Mouse (Mus musculus) CH12.LX (cell line): ENCODE results near the gene Pgr. TPM values are rescaled to one million over a fixed set of nuclear protein-coding genes. Genes with fewer than 3 reads are reported as not detected.

ENCODE experiments used
- DNase-seq: peaks from one replicate; pipeline ENCODE4 v3.0.0-alpha.2; 2013; ENCODE audit errors: extremely low read depth
- H3K27ac ChIP-seq: 2 replicates; pipeline ENCODE4 v1.5.1; 2012; ENCODE audit warnings: low read depth, mild to moderate bottlenecking, control low read depth, moderate library complexity; ENCODE audit not compliant: insufficient read depth
- H3K27me3 ChIP-seq: replicated peaks from 2 replicates; pipeline ENCODE3; 2012; ENCODE audit warnings: inconsistent platforms
- H3K36me3 ChIP-seq, 2 experiments: replicated peaks in 1 of 2; 2 replicates each; pipeline versions ENCODE3 to v1.6.1; 2012; ENCODE audit warnings: inconsistent platforms in 1 of 2, low read length in 1 of 2, mild to moderate bottlenecking in 1 of 2, mixed read lengths in 1 of 2, moderate library complexity in 1 of 2; ENCODE audit not compliant: control insufficient read depth in 1 of 2, insufficient read depth in 1 of 2
- H3K4me1 ChIP-seq, 2 experiments: 2 replicates each; pipeline ENCODE4 v1.6.1; 2012; ENCODE audit warnings: inconsistent platforms in 1 of 2, moderate library complexity in 1 of 2; ENCODE audit not compliant: insufficient read depth in 2 of 2, control insufficient read depth in 1 of 2
- H3K4me2 ChIP-seq: 2 replicates; pipeline ENCODE4 v1.6.1; 2012; ENCODE audit warnings: low read depth, mild to moderate bottlenecking, control low read depth; ENCODE audit not compliant: poor library complexity, insufficient read depth, severe bottlenecking
- H3K4me3 ChIP-seq, 3 experiments: fragments of 150-350 bp in 1 of 3; sonication (generic) in 1 of 3; replicated peaks in 1 of 3; 2 replicates each; pipeline versions ENCODE3 to v1.5.1; 2011 to 2012; ENCODE audit warnings: low read depth in 2 of 3, low read length in 2 of 3, mild to moderate bottlenecking in 2 of 3, moderate library complexity in 2 of 3, control low read depth in 1 of 3, improper control_type of control experiment in 1 of 3, inconsistent platforms in 1 of 3, mixed read lengths in 1 of 3; ENCODE audit not compliant: poor library complexity in 1 of 3
- H3K79me2 ChIP-seq: replicated peaks from 2 replicates; pipeline ENCODE4 v1.6.1; 2012; ENCODE audit warnings: mild to moderate bottlenecking, moderate library complexity; ENCODE audit not compliant: control insufficient read depth, poor library complexity, insufficient read depth, severe bottlenecking; ENCODE audit errors: extremely low read depth
- H3K9ac ChIP-seq: 2 replicates; pipeline ENCODE4 v1.6.1; 2012; ENCODE audit warnings: low read depth, mild to moderate bottlenecking, control low read depth, moderate library complexity; ENCODE audit not compliant: insufficient read depth
- H3K9me3 ChIP-seq: replicated peaks from 2 replicates; pipeline ENCODE3; 2012; ENCODE audit warnings: low read length, inconsistent platforms, mixed read lengths
- CHD2 ChIP-seq: IDR thresholded peaks from 2 replicates; pipeline ENCODE4 v1.6.1; 2011; ENCODE audit warnings: low read length, improper control_type of control experiment
- E2F4 ChIP-seq: IDR thresholded peaks from 2 replicates; pipeline ENCODE4 v1.6.1; 2011; ENCODE audit warnings: low read depth, low read length, improper control_type of control experiment; ENCODE audit not compliant: insufficient replicate concordance
- ELF1 ChIP-seq: IDR thresholded peaks from 2 replicates; pipeline ENCODE4 v1.6.1; 2014; ENCODE audit warnings: low read depth, mild to moderate bottlenecking, inconsistent platforms, low read length, improper control_type of control experiment
- ETS1 ChIP-seq: conservative IDR thresholded peaks from 2 replicates; pipeline ENCODE4 v1.6.1; 2012; ENCODE audit warnings: low read depth, mild to moderate bottlenecking, inconsistent platforms, low read length, improper control_type of control experiment, moderate library complexity
- JUN ChIP-seq: IDR thresholded peaks from 2 replicates; pipeline ENCODE4 v1.6.1; 2011; ENCODE audit warnings: low read depth, mild to moderate bottlenecking, low read length, improper control_type of control experiment, moderate library complexity; ENCODE audit not compliant: insufficient read depth
- JUND ChIP-seq: conservative IDR thresholded peaks from 2 replicates; pipeline ENCODE4 v1.6.1; 2011; ENCODE audit warnings: low read depth, low read length, improper control_type of control experiment
- MAFK ChIP-seq: IDR thresholded peaks from 2 replicates; pipeline ENCODE4 v1.6.1; 2011; ENCODE audit warnings: low read length, improper control_type of control experiment; ENCODE audit not compliant: insufficient replicate concordance
- MAZ ChIP-seq: IDR thresholded peaks from 2 replicates; pipeline ENCODE4 v1.6.1; 2012; ENCODE audit warnings: low read depth, mild to moderate bottlenecking, inconsistent platforms, low read length, improper control_type of control experiment, moderate library complexity
- MYC ChIP-seq: IDR thresholded peaks from 2 replicates; pipeline ENCODE4 v1.6.1; 2011; ENCODE audit warnings: low read depth, mild to moderate bottlenecking, improper control_type of control experiment, low read length
- POLR2A ChIP-seq: IDR thresholded peaks from 2 replicates; pipeline ENCODE4 v1.6.1; 2011; ENCODE audit warnings: low read depth, mild to moderate bottlenecking, improper control_type of control experiment, low read length
- SIN3A ChIP-seq: IDR thresholded peaks from 2 replicates; pipeline ENCODE4 v1.6.1; 2012; ENCODE audit warnings: low read length, improper control_type of control experiment, inconsistent platforms
- SMC3 ChIP-seq: IDR thresholded peaks from 2 replicates; pipeline ENCODE4 v1.6.1; 2011; ENCODE audit warnings: low read depth, low read length, improper control_type of control experiment
- TBP ChIP-seq: conservative IDR thresholded peaks from 2 replicates; pipeline ENCODE4 v1.6.1; 2011; ENCODE audit warnings: low read depth, low read length, improper control_type of control experiment
- UBTF ChIP-seq: IDR thresholded peaks from 2 replicates; pipeline ENCODE4 v1.6.1; 2012; ENCODE audit warnings: low read depth, mild to moderate bottlenecking, inconsistent platforms, low read length, improper control_type of control experiment, moderate library complexity
- ZC3H11A ChIP-seq: IDR thresholded peaks from 2 replicates; pipeline ENCODE4 v1.6.1; 2012; ENCODE audit warnings: low read depth, mild to moderate bottlenecking, inconsistent platforms, low read length, improper control_type of control experiment
- ZKSCAN1 ChIP-seq: IDR thresholded peaks from 2 replicates; pipeline ENCODE4 v1.6.1; 2012; ENCODE audit warnings: low read depth, inconsistent platforms, low read length, improper control_type of control experiment, borderline replicate concordance
- ZMIZ1 ChIP-seq: IDR thresholded peaks from 2 replicates; pipeline ENCODE4 v1.6.1; 2012; ENCODE audit warnings: low read depth, mild to moderate bottlenecking, inconsistent platforms, low read length, improper control_type of control experiment
- ZNF384 ChIP-seq: IDR thresholded peaks from 2 replicates; pipeline ENCODE4 v1.6.1; 2012; ENCODE audit warnings: low read depth, low read length, improper control_type of control experiment, inconsistent platforms
- dilution Hi-C: fragments of 300-500 bp; cut with MboI; formaldehyde crosslinking; loops from 2 replicates; pipeline ENCODE4 v1.14.3; 2020; ENCODE audit warnings: low sequenced_read_pairs; ENCODE audit not compliant: extremely low pct_unique_long_range_greater_than_20kb, extremely low pct_ligation_motif_present
- in situ Hi-C: fragments of 300-500 bp; cut with MboI; formaldehyde crosslinking; loops from 3 replicates; pipeline ENCODE4 v1.14.3; 2019; ENCODE audit warnings: low sequenced_read_pairs, low pct_ligation_motif_present, low pct_unique_long_range_greater_than_20kb, mixed read lengths
- polyA plus RNA-seq: library from polyadenylated mRNA; unstranded; fragments of >175 nt; gene quantifications from 2 replicates; pipeline ENCODE4 v1.2.1, GENCODE M21; 2012; ENCODE audit warnings: low read depth; ENCODE audit not compliant: insufficient read length
- total RNA-seq, 2 experiments: library from RNA; depleted of rRNA; stranded (reverse); fragments of 300-350 nt in 1 of 2; fragments of >200 nt in 1 of 2; gene quantifications; 2 replicates each; pipeline ENCODE4 v1.2.3; 2012 to 2014

The Pgr gene
- total and polyA plus RNA-seq, 3 experiments, result not detected

DNA sequence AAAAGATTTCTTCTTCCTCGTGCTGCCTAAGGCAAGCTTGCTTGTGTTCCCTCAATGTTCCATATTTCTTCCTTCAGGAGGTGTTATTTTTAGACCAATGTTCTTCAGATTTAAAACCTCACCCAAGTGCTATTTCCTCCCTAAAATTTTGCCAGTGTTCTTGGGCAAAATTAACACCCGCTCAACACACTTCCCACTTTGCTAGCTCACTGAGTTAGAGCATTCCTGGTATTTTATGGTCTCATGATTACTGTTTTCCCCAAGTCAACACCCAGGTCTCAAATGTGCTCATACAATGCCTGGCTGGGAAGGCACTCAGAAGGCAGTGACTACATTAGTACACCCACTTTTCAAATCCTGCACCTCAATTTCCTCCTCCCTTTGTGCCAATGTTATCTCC lies 27.9 kb downstream of the Pgr start:
- Histone ChIP-seq H3K9me3 (no peaks in the 10 kb centered on the region), H3K79me2 (no peaks in the 10 kb centered on the region), H3K4me1 (no peaks in the 10 kb centered on the region), H3K4me2 (no peak overlapping the region), H3K4me3 (no peak overlapping the region), H3K9ac (no peak overlapping the region), H3K27ac (no peak overlapping the region), H3K36me3 (no peaks in the 10 kb centered on the region), H3K27me3 (no peaks in the 10 kb centered on the region)
- DNase-seq, result no peak
- dilution Hi-C loops, result no loop called here
- TF ChIP-seq CHD2, result no peak
- TF ChIP-seq MYC, result no peak
- no peak for TF ChIP-seq ETS1
- no peak for TF ChIP-seq SMC3
- TF ChIP-seq SIN3A, result no peak
- TF ChIP-seq ZC3H11A, result no peak
- no peak for TF ChIP-seq MAZ
- no peak for TF ChIP-seq JUN
- TF ChIP-seq ZMIZ1, result no peak
- TF ChIP-seq E2F4, result no peak
- TF ChIP-seq TBP, result no peak
- TF ChIP-seq ZNF384, result no peak
- no peak for TF ChIP-seq JUND
- no peak for TF ChIP-seq UBTF
- in situ Hi-C loops, result no loop called here

DNA sequence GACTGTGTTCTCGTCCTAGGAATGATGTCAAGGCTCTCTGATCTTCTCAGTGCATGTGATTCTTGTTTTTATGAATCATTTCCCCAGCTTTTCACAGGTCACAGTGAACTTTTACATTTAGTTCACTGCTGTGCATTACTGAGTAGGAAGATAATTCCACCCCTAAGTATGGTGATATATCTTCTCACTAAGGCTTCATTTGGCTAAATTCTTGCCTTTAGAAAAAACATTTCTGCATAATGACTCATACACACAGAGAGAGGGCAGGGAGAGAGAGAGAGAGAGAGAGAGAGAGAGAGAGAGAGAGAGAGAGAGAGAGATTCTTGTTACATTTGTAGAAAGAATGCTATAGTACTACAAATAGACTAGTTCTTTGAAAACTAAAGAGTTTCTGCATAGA lies 38.1 kb downstream of the Pgr start:
- in situ Hi-C loops, result no loop called here
- Histone ChIP-seq H3K27ac (no peak overlapping the region), H3K27me3 (no peaks in the 10 kb centered on the region), H3K9ac (no peak overlapping the region), H3K4me3 (no peak overlapping the region), H3K36me3 (no peaks in the 10 kb centered on the region), H3K4me1 (no peaks in the 10 kb centered on the region), H3K79me2 (no peaks in the 10 kb centered on the region), H3K4me2 (no peak overlapping the region), H3K9me3 (no peaks in the 10 kb centered on the region)
- dilution Hi-C loops, result no loop called here
- no peak for DNase-seq
- TF ChIP-seq ELF1, result no peak
- TF ChIP-seq TBP, result no peak
- TF ChIP-seq POLR2A, result no peak
- no peak for TF ChIP-seq JUN
- no peak for TF ChIP-seq MAFK
- TF ChIP-seq ZKSCAN1, result no peak
